Mouse (Mus musculus): Measurements from ENCODE around the gene BC004004. TPM values are rescaled to one million over a fixed set of nuclear protein-coding genes. Genes with fewer than 3 reads are reported as not detected.

Gene BC004004
- polyA plus RNA-seq, 1 experiment from 2014 or later: 125 TPM

GRCm38 (mm10) chr17:29332186-29332685, 63.6 kb downstream of the BC004004 start:
- no peak for ATAC-seq
- WGBS: 83% methylated on average over 4 of the region's 4 CpGs
- Histone ChIP-seq H3K36me3 (ENCODE audit: control insufficient read depth, insufficient read depth, low read length) (peaks cover 49% of the 10 kb centered on the region), H3K27ac (ENCODE audit: low read length) (no peak overlapping the region), H3K9me3 (replicated peaks; ENCODE audit: control insufficient read depth, low read length, poor library complexity, severe bottlenecking) (no peaks in the 10 kb centered on the region), H3K27me3 (ENCODE audit: control insufficient read depth, insufficient read depth, low read depth, low read length) (no peaks in the 10 kb centered on the region), H3K4me3 (ENCODE audit: low read depth, low read length) (no peak overlapping the region), H3K4me1 (ENCODE audit: control insufficient read depth, insufficient read depth, low read length) (peaks cover 10% of the 10 kb centered on the region), H3K4me2 (ENCODE audit: low read length) (no peak overlapping the region), H3K9ac (ENCODE audit: low read depth, low read length) (no peak overlapping the region)

DNA sequence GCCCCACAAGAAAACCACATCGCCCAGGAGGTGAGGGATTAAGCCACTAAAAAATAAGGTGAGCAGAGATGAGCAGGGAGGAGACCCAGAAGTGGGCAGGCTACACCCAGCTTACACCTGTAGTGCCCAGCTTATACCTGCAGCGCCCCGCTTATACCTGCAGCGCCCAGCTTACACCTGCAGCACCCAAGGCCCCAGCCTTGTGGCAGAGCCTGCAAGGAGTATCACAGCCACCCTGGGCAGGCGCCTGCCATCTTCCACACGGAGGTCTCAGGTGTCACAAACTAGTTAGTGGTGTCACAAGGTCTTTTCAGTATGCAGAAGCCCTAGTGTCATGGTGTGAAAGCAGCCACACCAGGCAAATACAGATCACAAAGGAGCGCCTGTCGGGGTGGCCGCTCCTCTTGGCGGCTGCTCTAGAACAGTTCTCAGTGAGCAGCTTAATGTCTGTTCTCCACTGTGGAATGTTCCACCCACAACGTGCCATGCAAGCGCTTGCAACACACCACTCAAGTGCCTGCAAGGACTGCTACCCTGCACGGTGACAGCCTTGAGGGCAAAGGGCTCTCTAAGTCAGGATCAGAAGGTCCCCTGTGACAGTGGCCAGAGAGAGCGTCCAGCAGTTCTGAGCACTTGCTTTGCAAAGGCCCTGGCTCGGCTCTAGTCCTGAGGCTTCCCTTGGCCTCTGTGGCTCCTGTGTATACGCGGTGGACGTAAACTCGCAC, 67.8 kb downstream of the BC004004 start:
- peaks cover 11% of the 10 kb centered on the region for H3K4me1 ChIP-seq (ENCODE audit: control insufficient read depth, insufficient read depth, low read length)
- no peak overlapping the region for H3K27ac ChIP-seq (ENCODE audit: low read length)
- 94% methylated on average over 19 of the region's 19 CpGs for WGBS
- H3K27me3 ChIP-seq (ENCODE audit: control insufficient read depth, insufficient read depth, low read depth, low read length): no peaks in the 10 kb centered on the region
- H3K4me3 ChIP-seq (ENCODE audit: low read depth, low read length): no peak overlapping the region
- no peaks in the 10 kb centered on the region for H3K9me3 ChIP-seq (replicated peaks; ENCODE audit: control insufficient read depth, low read length, poor library complexity, severe bottlenecking)
- H3K9ac ChIP-seq (ENCODE audit: low read depth, low read length): no peak overlapping the region
- peaks cover 76% of the 10 kb centered on the region for H3K36me3 ChIP-seq (ENCODE audit: control insufficient read depth, insufficient read depth, low read length)
- no peak for ATAC-seq
- H3K4me2 ChIP-seq (ENCODE audit: low read length): no peak overlapping the region

DNA sequence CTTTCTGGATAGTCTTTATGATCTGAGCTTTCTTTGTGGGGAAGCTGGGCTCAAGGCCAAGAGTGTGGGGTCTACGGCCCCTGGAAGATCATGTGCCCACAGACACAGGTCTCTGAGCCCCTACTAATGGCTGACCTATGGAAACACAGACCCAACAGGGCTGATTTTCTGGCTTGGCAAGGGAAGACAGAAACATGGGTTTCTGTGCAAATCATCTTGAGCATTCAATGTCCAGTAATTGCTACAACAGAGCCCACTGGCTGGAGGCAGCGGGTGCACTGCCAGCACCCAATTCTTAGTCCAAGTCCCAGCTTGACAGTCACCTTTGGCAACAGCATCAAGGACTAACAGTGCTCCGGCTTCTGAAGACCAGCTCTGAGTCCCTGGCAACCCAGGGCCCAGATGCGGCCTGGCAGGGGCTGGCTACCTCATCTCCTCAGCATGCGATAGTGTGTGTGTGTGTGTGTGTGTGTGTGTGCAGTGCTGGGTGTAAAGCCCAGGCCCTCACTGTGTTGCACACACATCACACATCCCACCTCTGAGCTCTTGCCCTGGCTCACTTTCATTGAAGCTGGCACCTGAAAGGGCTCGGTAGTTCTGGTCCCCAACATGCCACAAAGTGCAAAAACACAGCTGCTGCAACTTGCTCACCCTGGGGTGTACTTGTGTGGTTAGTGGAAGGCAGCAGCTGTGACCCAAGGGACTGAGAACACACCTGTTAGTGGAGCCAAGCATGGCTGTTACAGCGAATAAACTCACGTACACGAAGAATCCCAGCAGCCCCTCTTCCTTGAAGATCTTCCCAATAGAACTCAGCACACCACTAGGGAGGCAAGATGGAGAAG, 69.6 kb downstream of the BC004004 start:
- 79% methylated on average over 9 of the region's 9 CpGs for WGBS
- Histone ChIP-seq H3K27ac (ENCODE audit: low read length) (peak overlapping the region; percentile 35), H3K4me3 (ENCODE audit: low read depth, low read length) (no peak overlapping the region), H3K4me2 (ENCODE audit: low read length) (no peak overlapping the region), H3K36me3 (ENCODE audit: control insufficient read depth, insufficient read depth, low read length) (peaks cover 62% of the 10 kb centered on the region), H3K4me1 (ENCODE audit: control insufficient read depth, insufficient read depth, low read length) (peaks cover 19% of the 10 kb centered on the region), H3K27me3 (ENCODE audit: control insufficient read depth, insufficient read depth, low read depth, low read length) (no peaks in the 10 kb centered on the region), H3K9me3 (replicated peaks; ENCODE audit: control insufficient read depth, low read length, poor library complexity, severe bottlenecking) (no peaks in the 10 kb centered on the region), H3K9ac (ENCODE audit: low read depth, low read length) (no peak overlapping the region)
- peak; percentile 40; the same call in 1 of the 2 replicates for ATAC-seq

DNA sequence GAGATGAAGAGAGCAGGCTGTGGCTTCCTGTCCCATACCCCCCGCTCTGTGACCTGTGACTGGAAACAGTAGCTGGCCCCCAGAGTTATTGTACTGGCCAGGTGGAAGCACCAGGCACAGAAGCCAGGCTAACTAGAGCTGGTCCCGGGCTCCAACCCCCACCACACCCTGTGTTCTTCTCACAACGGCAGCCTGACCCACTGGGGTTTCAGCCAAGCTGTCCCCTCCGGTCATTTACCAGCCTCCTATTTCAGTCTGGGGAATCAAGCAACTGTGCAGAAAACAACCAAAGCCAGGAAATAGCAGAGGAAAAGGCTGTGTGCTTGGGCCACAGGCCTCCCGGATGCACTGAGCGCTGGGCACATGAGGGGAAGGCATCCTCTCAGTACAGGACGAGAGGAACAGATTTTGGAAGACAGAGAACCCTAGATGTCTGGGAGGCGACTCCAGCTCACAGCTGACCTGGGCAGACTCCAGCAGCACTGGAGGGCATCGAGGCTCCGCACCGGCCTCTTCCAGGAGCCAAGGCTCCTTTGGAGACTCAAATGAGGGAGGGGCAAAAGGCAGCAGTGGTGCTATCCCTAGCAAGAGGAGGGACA, 70.7 kb downstream of the BC004004 start:
- Histone ChIP-seq H3K27me3 (ENCODE audit: control insufficient read depth, insufficient read depth, low read depth, low read length) (no peaks in the 10 kb centered on the region), H3K4me2 (ENCODE audit: low read length) (no peak overlapping the region), H3K9me3 (replicated peaks; ENCODE audit: control insufficient read depth, low read length, poor library complexity, severe bottlenecking) (no peaks in the 10 kb centered on the region), H3K36me3 (ENCODE audit: control insufficient read depth, insufficient read depth, low read length) (peaks cover 54% of the 10 kb centered on the region), H3K27ac (ENCODE audit: low read length) (peak overlapping the region; percentile 35), H3K4me1 (ENCODE audit: control insufficient read depth, insufficient read depth, low read length) (peaks cover 19% of the 10 kb centered on the region), H3K4me3 (ENCODE audit: low read depth, low read length) (no peak overlapping the region), H3K9ac (ENCODE audit: low read depth, low read length) (no peak overlapping the region)
- ATAC-seq: no peak
- 76% methylated on average over 11 of the region's 11 CpGs for WGBS

DNA sequence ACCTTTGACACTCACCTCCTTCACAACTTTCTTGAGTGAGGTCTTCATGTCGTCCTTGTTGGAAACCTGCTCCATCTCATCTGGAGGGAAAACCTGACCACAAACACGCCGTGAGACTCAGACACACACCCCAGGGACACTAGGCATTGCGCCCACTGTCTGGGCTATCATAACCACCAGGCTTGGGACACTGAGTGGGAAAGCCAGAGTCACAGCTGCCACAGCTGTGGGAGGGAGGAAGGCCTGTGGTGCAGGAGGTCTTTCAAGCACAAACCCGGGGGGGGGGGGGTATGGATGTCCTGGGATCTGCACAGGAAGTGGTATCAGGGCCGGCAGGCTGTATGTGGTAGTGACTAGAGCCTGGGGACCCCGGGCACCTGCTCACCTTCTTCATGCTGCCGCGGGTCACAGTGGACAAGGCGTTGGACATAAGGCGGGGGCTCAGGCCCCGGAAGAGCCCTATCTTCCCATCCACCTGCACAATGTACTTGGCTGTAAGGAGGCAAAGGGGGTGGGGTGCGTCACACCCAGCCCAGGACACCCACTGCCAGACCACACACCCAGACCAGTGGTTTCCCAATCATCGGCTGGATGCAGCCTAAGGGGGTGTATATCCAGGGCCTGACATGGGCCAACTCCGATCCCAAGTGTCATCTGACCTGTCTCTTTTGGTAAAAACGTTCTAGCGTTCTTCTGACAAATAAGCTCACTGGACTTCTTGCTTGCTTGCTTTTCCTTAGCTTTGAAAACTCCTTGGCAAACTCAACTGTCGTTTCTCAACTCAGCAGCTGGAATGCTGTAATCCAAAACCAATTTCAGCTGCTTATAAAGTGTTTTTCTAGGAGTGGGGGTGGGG, 72.0 kb downstream of the BC004004 start:
- WGBS: 84% methylated on average over 18 of the region's 18 CpGs
- H3K4me1 ChIP-seq (ENCODE audit: control insufficient read depth, insufficient read depth, low read length): peaks cover 25% of the 10 kb centered on the region
- no peak for ATAC-seq
- peak overlapping the region; percentile 2; the same call in 1 of the 2 replicates for H3K27ac ChIP-seq (ENCODE audit: low read length)
- H3K9ac ChIP-seq (ENCODE audit: low read depth, low read length): no peak overlapping the region
- no peak overlapping the region for H3K4me2 ChIP-seq (ENCODE audit: low read length)
- no peaks in the 10 kb centered on the region for H3K9me3 ChIP-seq (replicated peaks; ENCODE audit: control insufficient read depth, low read length, poor library complexity, severe bottlenecking)
- H3K36me3 ChIP-seq (ENCODE audit: control insufficient read depth, insufficient read depth, low read length): peaks cover 44% of the 10 kb centered on the region
- H3K27me3 ChIP-seq (ENCODE audit: control insufficient read depth, insufficient read depth, low read depth, low read length): no peaks in the 10 kb centered on the region
- no peak overlapping the region for H3K4me3 ChIP-seq (ENCODE audit: low read depth, low read length)

- Histone ChIP-seq H3K4me2 (ENCODE audit: low read length) (no peak overlapping the region), H3K4me1 (ENCODE audit: control insufficient read depth, insufficient read depth, low read length) (peaks cover 28% of the 10 kb centered on the region), H3K9ac (ENCODE audit: low read depth, low read length) (peak overlapping the region; percentile 47; the same call in 1 of the 2 replicates), H3K4me3 (ENCODE audit: low read depth, low read length) (no peak overlapping the region), H3K9me3 (replicated peaks; ENCODE audit: control insufficient read depth, low read length, poor library complexity, severe bottlenecking) (no peaks in the 10 kb centered on the region), H3K36me3 (ENCODE audit: control insufficient read depth, insufficient read depth, low read length) (peaks cover 36% of the 10 kb centered on the region), H3K27ac (ENCODE audit: low read length) (peak overlapping the region; percentile 66), H3K27me3 (ENCODE audit: control insufficient read depth, insufficient read depth, low read depth, low read length) (no peaks in the 10 kb centered on the region)
- ATAC-seq: no peak
- WGBS: 18% methylated on average over 9 of the region's 9 CpGs
Measured at GRCm38 (mm10) chr17:29341591-29342003, 73.0 kb downstream of the BC004004 start.

DNA sequence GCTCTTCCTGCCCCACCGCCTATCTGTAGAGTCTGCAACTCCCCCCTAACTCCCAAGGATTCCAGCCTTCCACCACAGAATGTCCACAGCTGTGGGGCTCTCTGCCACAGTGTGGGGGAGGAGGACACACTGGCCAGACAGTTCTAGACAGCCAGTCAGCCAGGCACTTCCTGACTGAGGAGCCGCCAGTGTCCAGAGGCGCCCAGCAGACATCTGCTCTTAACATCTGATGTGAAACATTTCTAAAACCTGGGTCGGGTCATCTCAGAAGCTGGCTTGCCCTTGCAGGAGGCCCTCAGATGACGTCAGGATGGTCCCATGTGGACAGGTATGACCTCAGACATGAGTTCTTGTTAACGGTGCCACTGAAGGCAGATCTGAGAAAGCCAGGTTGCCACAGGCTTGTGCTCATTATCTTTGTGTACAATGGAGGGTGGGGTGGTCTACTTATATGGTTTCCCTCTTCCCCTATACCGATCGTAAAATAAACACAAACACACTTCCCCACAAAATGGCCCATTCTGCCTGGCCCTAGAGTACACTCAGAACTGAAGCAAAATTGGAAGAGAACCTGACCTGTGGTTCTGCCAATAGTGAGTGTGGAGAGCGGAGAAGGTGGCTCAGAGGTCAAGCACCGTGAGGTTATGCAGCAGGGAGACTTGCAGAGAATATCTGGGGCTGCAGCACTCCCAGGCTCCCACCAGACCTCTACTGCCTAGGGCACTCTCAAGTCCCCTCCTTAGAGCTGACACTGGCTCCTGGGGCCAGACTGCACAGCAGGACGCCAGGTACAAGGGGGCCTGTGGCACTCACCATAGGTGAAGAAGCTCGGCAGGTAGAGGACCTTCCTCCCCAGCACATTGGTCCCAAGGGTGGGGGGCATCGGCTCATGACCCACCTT, 73.7 kb downstream of the BC004004 start:
- no peak for ATAC-seq
- peaks cover 29% of the 10 kb centered on the region for H3K36me3 ChIP-seq (ENCODE audit: control insufficient read depth, insufficient read depth, low read length)
- WGBS: 49% methylated on average over 13 of the region's 13 CpGs
- no peak overlapping the region for H3K4me3 ChIP-seq (ENCODE audit: low read depth, low read length)
- peak overlapping the region; percentile 66 for H3K27ac ChIP-seq (ENCODE audit: low read length)
- H3K9me3 ChIP-seq (replicated peaks; ENCODE audit: control insufficient read depth, low read length, poor library complexity, severe bottlenecking): no peaks in the 10 kb centered on the region
- H3K4me1 ChIP-seq (ENCODE audit: control insufficient read depth, insufficient read depth, low read length): peaks cover 28% of the 10 kb centered on the region
- no peak overlapping the region for H3K4me2 ChIP-seq (ENCODE audit: low read length)
- no peaks in the 10 kb centered on the region for H3K27me3 ChIP-seq (ENCODE audit: control insufficient read depth, insufficient read depth, low read depth, low read length)
- peak overlapping the region; percentile 47; the same call in 1 of the 2 replicates for H3K9ac ChIP-seq (ENCODE audit: low read depth, low read length)
